Mouse (Mus musculus) hindbrain, embryonic 14.5 days (tissue): ENCODE measurements at regions not wholly inside any gene's neighbourhood (a gene's known extent, or its start where the extent isn't known, plus 50 kb on each side); places are given as distances from the start of the nearest gene placed in this dataset.
A peak's percentile ranks its signal among the peaks of the same experiment; 100 is the strongest.

Experiments
- ATAC-seq: fragments of 200-750 bp; cut with Nextera tagmentation; 2 replicates; pipeline ENCODE4 v1.8.0; 2017; ENCODE audit warnings: moderate number of reproducible peaks, mild to moderate bottlenecking, moderate TSS enrichment, moderate library complexity; ENCODE audit not compliant: low FRiP score
- DNase-seq: peaks from one replicate; pipeline ENCODE4 v3.0.0-alpha.2; 2015; ENCODE audit warnings: low spot score
- H3K27ac ChIP-seq: fragments of 300-500 bp; sonication (generic); 2 replicates; pipeline ENCODE4 v1.5.1; 2014; ENCODE audit warnings: mild to moderate bottlenecking, moderate library complexity
- H3K27me3 ChIP-seq: fragments of 300-500 bp; sonication (generic); 2 replicates; pipeline ENCODE4 v1.6.1; 2014; ENCODE audit warnings: mild to moderate bottlenecking, low read length, mixed read lengths; ENCODE audit not compliant: control insufficient read depth, insufficient read depth
- H3K36me3 ChIP-seq: fragments of 300-500 bp; sonication (generic); replicated peaks from 2 replicates; pipeline ENCODE4 v1.6.1; 2014; ENCODE audit not compliant: control insufficient read depth, insufficient read depth
- H3K4me1 ChIP-seq: fragments of 300-500 bp; sonication (generic); replicated peaks from 2 replicates; pipeline ENCODE4 v1.6.1; 2014; ENCODE audit warnings: antibody characterized with exemption, low read length, mixed read lengths; ENCODE audit not compliant: control insufficient read depth, insufficient read depth
- H3K4me2 ChIP-seq: fragments of 300-500 bp; sonication (generic); replicated peaks from 2 replicates; pipeline ENCODE4 v1.6.1; 2014; ENCODE audit warnings: mild to moderate bottlenecking, moderate library complexity
- H3K4me3 ChIP-seq: fragments of 300-500 bp; sonication (generic); replicated peaks from 2 replicates; pipeline ENCODE4 v1.5.1; 2014; ENCODE audit warnings: mild to moderate bottlenecking, low read length
- H3K9ac ChIP-seq: fragments of 300-500 bp; sonication (generic); 2 replicates; pipeline ENCODE4 v1.6.1; 2014
- H3K9me3 ChIP-seq: fragments of 300-500 bp; sonication (generic); 2 replicates; pipeline ENCODE4 v1.6.1; 2016; ENCODE audit warnings: low read length; ENCODE audit not compliant: control insufficient read depth
- WGBS: fragments of 180-500 bp; shearing (Covaris S2); extraction: QIAGEN DNeasy Blood & Tissue Kit; methylation state at CpG from one replicate; pipeline ENCODE4 v1.1.7; 2014; 5-methylcytosine and 5-hydroxymethylcytosine counted together

- no peak overlapping the region for H3K4me2 ChIP-seq
- no peaks in the 10 kb centered on the region for H3K27me3 ChIP-seq
- ATAC-seq (no peak), DNase-seq (no peak)
- H3K4me3 ChIP-seq = no peak overlapping the region
- H3K9me3 ChIP-seq = no peaks in the 10 kb centered on the region
- no peak overlapping the region for H3K27ac ChIP-seq
- WGBS = 68% methylated on average over 4 of the region's 4 CpGs
- H3K4me1 ChIP-seq = no peaks in the 10 kb centered on the region
- H3K36me3 ChIP-seq = no peaks in the 10 kb centered on the region
- no peak overlapping the region for H3K9ac ChIP-seq
Measured at GRCm38 (mm10) chr12:97915026-97915425, 344.2 kb downstream of the Galc start.

- ATAC-seq (no peak), DNase-seq (no peak)
- Histone ChIP-seq H3K9me3 (no peaks in the 10 kb centered on the region), H3K4me3 (no peak overlapping the region), H3K4me2 (no peak overlapping the region), H3K4me1 (no peaks in the 10 kb centered on the region), H3K9ac (no peak overlapping the region), H3K36me3 (no peaks in the 10 kb centered on the region), H3K27ac (no peak overlapping the region), H3K27me3 (no peaks in the 10 kb centered on the region)
- 78% methylated on average over 1 of the region's 1 CpGs for WGBS
Measured at GRCm38 (mm10) chr12:97912730-97913129, 346.5 kb downstream of the Galc start.

DNA sequence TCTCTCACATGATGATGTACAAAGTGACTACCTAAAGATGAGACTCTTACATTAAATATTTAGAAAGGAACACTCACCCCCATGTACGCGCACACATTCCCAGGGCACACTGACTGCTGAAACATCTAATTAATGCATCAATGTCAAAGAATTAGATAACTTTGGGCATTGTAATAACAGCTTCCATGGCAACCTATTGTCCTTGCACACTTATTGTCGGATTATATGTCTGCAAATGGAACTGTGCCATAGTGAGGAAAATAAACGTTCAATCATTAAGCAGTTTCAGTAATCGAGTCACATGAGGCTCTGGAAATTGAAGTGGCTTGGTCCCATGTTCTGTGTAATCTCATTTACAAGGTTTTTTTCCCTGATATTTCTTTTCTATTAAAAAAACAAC, 360.0 kb downstream of the Galc start:
- no peak overlapping the region for H3K4me3 ChIP-seq
- ATAC-seq = no peak
- no peaks in the 10 kb centered on the region for H3K36me3 ChIP-seq
- H3K27ac ChIP-seq = no peak overlapping the region
- 40% methylated on average over 5 of the region's 5 CpGs for WGBS
- H3K27me3 ChIP-seq = no peaks in the 10 kb centered on the region
- DNase-seq = no peak
- H3K9me3 ChIP-seq = no peaks in the 10 kb centered on the region
- no peak overlapping the region for H3K4me2 ChIP-seq
- H3K9ac ChIP-seq = no peak overlapping the region
- no peaks in the 10 kb centered on the region for H3K4me1 ChIP-seq

DNA sequence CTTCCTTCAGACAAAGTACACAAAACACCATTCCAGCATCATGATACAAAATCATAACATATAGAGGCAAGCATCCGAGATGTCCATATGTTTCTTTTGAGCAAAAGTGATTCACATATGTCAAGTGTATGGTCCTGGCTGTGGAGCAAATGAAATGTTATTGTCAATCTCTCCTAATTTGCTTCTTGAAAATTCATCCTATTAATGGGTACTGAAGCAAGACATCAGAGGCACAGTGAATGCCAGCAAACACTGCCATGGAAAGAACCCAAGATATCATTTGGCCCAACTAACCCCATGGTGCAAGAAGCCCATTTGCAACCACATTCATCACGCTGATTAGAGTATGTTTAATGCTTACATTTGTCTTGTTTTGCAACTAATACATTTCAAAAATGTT, 361.1 kb downstream of the Galc start:
- H3K4me1 ChIP-seq = no peaks in the 10 kb centered on the region
- no peak overlapping the region for H3K27ac ChIP-seq
- H3K36me3 ChIP-seq = no peaks in the 10 kb centered on the region
- ATAC-seq (no peak), DNase-seq (no peak)
- no peaks in the 10 kb centered on the region for H3K9me3 ChIP-seq
- no peak overlapping the region for H3K4me3 ChIP-seq
- no peak overlapping the region for H3K4me2 ChIP-seq
- 79% methylated on average over 2 of the region's 2 CpGs for WGBS
- no peaks in the 10 kb centered on the region for H3K27me3 ChIP-seq
- H3K9ac ChIP-seq = no peak overlapping the region

GRCm38 (mm10) chr12:97895981-97896380, 363.3 kb downstream of the Galc start:
- no peaks in the 10 kb centered on the region for H3K4me1 ChIP-seq
- no peak overlapping the region for H3K4me3 ChIP-seq
- H3K36me3 ChIP-seq = no peaks in the 10 kb centered on the region
- H3K4me2 ChIP-seq = no peak overlapping the region
- ATAC-seq (no peak), DNase-seq (no peak)
- WGBS = 90% methylated on average over 2 of the region's 2 CpGs
- no peaks in the 10 kb centered on the region for H3K27me3 ChIP-seq
- H3K9ac ChIP-seq = no peak overlapping the region
- no peaks in the 10 kb centered on the region for H3K9me3 ChIP-seq
- H3K27ac ChIP-seq = no peak overlapping the region

DNA sequence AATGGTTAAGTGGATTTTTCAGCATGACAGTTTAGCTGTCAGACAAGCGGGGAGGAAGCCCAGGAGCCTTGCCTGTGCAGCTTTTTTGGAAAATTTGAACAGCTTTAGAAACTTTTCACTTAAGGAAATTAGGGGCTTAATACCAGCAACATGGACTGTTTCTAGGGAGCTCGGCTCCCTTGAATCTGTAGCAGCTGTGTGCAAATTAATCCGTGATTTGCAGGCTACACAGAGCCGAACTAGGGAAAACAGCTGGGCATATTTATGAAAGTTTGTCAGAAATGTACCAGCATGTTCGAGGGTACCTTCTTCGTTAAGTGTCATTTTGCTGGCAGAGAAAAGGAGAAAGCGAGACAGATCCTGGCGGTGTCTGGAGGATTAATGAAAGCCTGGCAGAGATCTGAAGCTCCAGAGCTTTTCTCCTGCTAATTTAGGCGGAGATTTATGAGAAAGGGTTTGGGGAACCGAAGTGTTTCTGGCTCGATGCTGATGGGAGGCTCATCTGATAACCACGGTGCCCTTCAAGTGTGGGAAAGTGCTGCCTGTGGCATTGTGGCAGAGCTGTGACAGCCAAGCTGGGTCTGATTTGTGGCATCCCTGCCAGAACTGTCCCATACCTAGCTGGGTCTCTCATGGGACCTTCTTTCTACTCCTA, 370.3 kb downstream of the Galc start:
- peak overlapping the region; percentile 9; the same call in 1 of the 2 replicates for H3K9ac ChIP-seq
- no peak overlapping the region for H3K4me3 ChIP-seq
- peak overlapping the region; percentile 20 for H3K4me2 ChIP-seq
- H3K36me3 ChIP-seq = no peaks in the 10 kb centered on the region
- no peaks in the 10 kb centered on the region for H3K9me3 ChIP-seq
- ATAC-seq (peak; percentile 59; the same call in 1 of the 2 replicates), DNase-seq (peak; percentile 56)
- no peaks in the 10 kb centered on the region for H3K27me3 ChIP-seq
- 0 out of 2 replicates have a peak, but pooled peaks cover 8% of the 10 kb centered on the region for H3K4me1 ChIP-seq
- 18% methylated on average over 12 of the region's 12 CpGs for WGBS
- peak overlapping the region; percentile 44; the same call in 1 of the 2 replicates for H3K27ac ChIP-seq

DNA sequence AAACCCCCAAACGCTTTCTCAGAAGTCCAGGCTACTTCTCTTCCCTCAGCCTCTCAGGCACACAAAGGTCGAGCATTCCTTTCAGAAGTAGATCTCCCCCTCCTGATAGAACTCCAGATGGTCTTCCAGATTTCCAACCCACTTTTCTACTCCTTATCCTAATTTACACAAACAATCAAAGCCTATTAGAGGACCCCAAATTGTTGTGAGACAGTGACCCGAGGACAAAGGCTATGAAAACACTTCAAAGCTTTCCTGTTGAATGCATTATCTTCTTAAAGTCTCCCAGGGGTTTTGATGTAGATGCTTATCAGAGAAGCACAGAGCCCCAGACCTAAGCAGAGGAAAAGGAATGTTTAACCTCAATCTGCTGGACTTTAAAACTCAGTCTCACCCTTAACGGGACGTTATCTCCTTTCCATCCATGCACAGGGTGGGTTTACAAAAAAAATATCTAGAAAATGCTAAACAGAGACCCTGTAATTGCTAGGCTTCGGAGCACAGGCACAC, 370.9 kb downstream of the Galc start:
- H3K9ac ChIP-seq = no peak overlapping the region
- ATAC-seq (no peak), DNase-seq (no peak)
- H3K4me3 ChIP-seq = no peak overlapping the region
- peak overlapping the region; percentile 20 for H3K4me2 ChIP-seq
- no peaks in the 10 kb centered on the region for H3K27me3 ChIP-seq
- no peaks in the 10 kb centered on the region for H3K9me3 ChIP-seq
- H3K4me1 ChIP-seq = 0 out of 2 replicates have a peak, but pooled peaks cover 8% of the 10 kb centered on the region
- H3K27ac ChIP-seq = no peak overlapping the region
- WGBS = 22% methylated on average over 6 of the region's 6 CpGs
- no peaks in the 10 kb centered on the region for H3K36me3 ChIP-seq

DNA sequence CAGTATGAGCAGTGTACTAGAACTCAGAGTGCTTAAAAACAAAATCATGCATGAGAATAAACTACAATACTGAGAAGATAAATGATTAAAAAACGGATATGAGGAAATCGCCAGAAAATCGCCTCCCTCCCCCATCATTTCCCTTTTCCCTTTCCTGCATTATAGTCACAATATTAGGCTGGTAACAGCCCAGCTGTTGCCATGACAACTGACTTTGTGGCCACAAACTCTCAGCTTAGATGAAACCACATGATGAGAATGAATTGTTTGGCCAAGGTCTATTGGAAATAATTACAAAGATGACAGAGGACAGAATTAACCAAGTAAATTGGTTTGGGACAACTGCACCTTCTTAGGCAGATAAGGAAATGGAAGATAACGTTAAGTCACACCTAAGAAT, 376.8 kb downstream of the Galc start:
- H3K36me3 ChIP-seq = no peaks in the 10 kb centered on the region
- no peak for ATAC-seq
- H3K9ac ChIP-seq = no peak overlapping the region
- peaks cover 8% of the 10 kb centered on the region; the same call in 1 of the 2 replicates for H3K4me1 ChIP-seq
- H3K27me3 ChIP-seq = no peaks in the 10 kb centered on the region
- no peak overlapping the region for H3K4me3 ChIP-seq
- DNase-seq = peak; percentile 38
- WGBS = 57% methylated on average over 4 of the region's 4 CpGs
- H3K27ac ChIP-seq = no peak overlapping the region
- H3K4me2 ChIP-seq = no peak overlapping the region
- H3K9me3 ChIP-seq = no peaks in the 10 kb centered on the region

- no peaks in the 10 kb centered on the region for H3K36me3 ChIP-seq
- WGBS = 12% methylated on average over 2 of the region's 2 CpGs
Measured at GRCm38 (mm10) chr12:97872391-97872790, 386.9 kb downstream of the Galc start.

More at GRCm38 (mm10) chr12:97872391-97872790, 386.9 kb downstream of the Galc start:
- Histone ChIP-seq H3K27ac (no peak overlapping the region), H3K9me3 (no peaks in the 10 kb centered on the region), H3K4me2 (no peak overlapping the region), H3K27me3 (no peaks in the 10 kb centered on the region), H3K9ac (no peak overlapping the region), H3K4me1 (no peaks in the 10 kb centered on the region), H3K4me3 (no peak overlapping the region)
- ATAC-seq (peak; percentile 75), DNase-seq (peak; percentile 90)
